Mouse (Mus musculus): ENCODE results near the gene Itpr1.

Gene Itpr1

GRCm38 (mm10) chr6:108239056-108239455 lies 26.2 kb downstream of the Itpr1 start:
- in situ Hi-C loops (cut with MboI; ENCODE audit: low sequenced_read_pairs), result no loop called here

- in situ Hi-C loops (cut with MboI; ENCODE audit: low sequenced_read_pairs), result no loop called here
Measured at GRCm38 (mm10) chr6:108240004-108240403, 27.1 kb downstream of the Itpr1 start.

- in situ Hi-C loops (cut with MboI; ENCODE audit: low sequenced_read_pairs), result no loop called here
Measured at GRCm38 (mm10) chr6:108240754-108241153, 27.9 kb downstream of the Itpr1 start.

- in situ Hi-C loops (cut with MboI; ENCODE audit: low sequenced_read_pairs), result no loop called here
Measured at GRCm38 (mm10) chr6:108244571-108244970, 31.7 kb downstream of the Itpr1 start.

DNA sequence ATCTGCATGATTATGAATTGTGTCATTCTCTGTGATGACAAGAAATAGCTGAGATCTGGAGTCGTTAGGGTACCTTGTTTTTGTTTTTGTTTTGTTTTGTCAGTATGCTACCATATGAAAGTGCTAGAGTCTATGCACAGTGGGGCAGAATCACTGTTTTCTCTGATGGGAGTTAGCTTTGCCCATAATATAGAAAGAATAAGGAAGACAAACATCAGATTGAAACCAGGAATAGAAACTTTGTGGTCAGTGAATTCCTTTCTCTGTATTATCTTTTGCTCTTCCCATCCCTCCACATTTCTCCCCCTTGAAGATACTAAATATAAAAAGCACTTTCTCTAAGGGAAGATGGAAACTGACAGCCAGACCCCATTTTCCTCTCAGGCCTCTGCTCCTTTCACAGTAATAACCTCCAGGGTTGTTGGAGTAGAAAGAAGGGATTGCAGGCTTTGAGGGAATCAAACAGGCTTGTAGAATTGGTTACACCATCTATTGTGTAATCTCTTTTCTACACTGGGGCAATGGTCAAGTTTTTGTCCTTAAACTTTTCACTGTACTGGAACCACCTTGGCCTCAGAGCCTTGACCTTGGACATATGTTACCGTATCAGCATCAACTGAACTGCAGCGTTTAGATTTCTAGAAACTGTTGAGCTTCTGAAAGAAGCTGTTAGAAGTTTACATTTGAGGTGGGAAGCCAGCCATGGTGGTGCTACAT lies 33.6 kb downstream of the Itpr1 start:
- in situ Hi-C loops (cut with MboI; ENCODE audit: low sequenced_read_pairs), result no loop called here

DNA sequence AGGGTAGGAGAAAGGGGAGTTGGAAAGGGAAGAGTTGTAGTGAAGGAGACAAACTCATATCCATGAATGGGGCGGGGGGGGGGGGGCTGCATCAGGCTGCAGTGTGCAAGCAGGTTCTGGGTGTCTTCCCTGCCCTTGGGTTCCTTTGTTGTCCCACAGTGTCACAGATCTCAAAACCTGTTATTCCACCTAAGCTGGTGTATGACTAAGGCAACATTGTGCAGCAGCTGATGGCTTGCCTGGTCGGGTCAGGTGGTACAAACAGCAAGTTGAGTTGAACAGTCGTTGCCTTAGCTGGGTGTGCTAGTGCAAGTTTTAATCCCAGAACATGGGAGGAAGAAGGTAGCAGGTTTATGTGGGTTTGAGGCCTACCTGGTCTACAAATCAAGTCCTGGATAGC lies 34.3 kb downstream of the Itpr1 start:
- in situ Hi-C loops (cut with MboI; ENCODE audit: low sequenced_read_pairs), result no loop called here

GRCm38 (mm10) chr6:108248519-108248918 lies 35.6 kb downstream of the Itpr1 start:
- in situ Hi-C loops (cut with MboI; ENCODE audit: low sequenced_read_pairs), result no loop called here

DNA sequence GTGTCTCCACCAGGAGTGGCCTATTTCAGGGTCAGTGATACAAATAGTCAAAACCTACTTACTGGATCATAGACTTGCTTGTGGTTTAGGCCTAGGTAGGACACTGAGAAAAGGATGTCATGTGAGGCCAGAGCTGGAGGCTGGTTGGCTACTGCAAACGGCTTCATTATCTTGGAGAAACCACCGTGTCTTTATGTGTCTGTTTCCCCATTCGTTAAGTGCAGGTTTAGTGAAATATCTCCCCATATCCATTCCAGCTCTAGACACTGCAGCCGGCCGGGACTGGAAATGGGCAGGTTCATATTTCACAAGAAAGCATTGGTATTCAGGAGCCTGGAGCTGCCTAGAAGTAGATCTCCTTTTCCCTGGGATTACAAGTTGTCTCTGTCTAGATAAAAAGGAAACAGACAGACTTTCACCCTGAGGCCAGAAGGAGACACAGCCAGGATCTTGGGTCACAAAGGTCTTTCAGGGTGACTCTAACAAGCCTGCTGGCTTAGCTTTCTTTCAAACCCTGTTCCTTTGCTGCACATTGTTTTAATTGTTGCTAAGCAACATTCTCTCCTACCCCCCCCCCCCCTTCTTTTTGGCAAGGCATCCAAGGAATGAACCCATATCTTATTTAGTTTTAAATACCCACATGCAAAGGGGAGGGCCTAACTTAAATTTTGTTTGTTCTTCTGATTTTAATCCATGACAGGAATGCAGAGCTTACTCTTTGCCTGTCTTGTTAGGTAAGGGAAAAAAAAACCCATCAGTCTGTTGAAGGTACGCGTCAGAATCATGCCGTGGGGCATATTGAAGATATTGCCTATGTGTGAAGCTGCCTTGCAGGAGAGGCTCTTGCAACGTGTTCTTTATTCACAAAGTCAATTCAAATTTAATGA lies 36.4 kb downstream of the Itpr1 start:
- in situ Hi-C loops (cut with MboI; ENCODE audit: low sequenced_read_pairs), result no loop called here

DNA sequence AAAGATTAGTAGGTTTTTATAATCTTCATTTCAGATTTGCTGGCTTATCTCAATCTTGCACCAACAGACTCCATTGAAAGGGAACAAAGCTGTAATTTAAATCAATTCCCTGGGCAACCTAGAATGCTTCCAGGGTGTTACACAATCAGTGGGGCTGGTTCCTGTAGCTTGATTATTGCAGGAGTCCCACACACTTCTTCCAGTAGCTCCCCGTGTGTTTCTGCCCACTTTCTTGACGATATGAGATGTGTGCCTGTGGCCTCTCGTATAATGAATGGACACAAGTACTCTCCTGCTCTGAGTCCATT lies 37.0 kb downstream of the Itpr1 start:
- in situ Hi-C loops (cut with MboI; ENCODE audit: low sequenced_read_pairs), result no loop called here

DNA sequence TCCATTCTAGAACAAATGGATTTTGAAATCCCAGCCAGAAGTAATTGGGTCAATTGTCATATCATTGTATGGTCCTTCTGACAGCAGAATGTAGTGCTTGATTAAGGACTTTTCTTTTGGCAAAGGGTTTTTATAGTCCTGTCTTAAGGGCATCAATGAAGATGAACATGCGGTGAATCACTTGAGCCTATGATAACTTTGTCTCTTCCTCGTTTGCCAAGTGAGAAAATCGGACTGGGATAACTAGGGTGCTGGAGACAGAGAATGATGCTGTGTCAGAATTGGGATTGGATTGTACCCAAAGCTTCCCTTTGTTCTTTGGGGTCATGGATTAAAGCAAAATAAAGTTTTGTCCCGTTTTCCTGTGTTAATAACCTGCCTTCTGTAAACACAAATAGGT lies 37.5 kb downstream of the Itpr1 start:
- in situ Hi-C loops (cut with MboI; ENCODE audit: low sequenced_read_pairs), result no loop called here

DNA sequence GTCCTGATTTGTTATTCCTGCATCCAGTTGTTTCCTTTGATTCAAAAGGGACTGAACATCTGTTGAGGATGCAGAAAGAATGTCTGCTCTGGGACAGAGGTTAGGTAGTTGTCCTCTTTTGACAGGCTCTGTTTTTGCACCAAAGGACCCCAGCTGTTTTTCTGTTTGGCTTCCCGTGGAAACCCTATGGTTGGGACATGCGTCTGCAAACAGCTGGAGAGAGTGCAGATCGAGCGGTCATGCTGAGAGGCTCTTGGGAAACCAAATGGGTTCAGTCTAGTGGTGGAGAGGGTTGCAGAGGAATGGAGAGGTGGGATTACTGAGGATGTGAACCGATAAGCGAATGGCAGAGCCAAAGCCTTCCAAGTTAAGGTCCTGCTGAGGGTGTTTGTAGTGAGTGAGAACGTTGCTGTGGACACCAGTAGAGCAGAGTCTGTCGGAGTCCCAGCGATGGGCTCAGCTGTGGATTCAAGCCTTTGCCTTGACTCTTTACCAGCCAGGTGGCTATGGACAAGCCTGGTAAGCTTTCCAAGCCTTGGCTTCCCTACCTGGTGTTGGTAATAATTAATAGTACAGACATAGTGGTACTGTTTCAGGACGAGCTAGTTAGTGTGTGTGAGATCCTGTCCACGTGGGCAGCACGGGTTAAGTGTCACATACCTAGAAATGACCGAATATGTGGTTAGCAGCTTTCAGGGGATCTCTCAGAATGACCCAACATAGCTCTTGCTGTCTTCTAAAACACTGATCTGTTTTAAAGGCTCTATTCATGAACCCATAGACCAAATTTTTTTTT lies 39.9 kb downstream of the Itpr1 start:
- in situ Hi-C loops (cut with MboI; ENCODE audit: low sequenced_read_pairs), result no loop called here

- in situ Hi-C loops (cut with MboI; ENCODE audit: low sequenced_read_pairs), result no loop called here
Measured at GRCm38 (mm10) chr6:108254132-108255064, 41.5 kb downstream of the Itpr1 start.

DNA sequence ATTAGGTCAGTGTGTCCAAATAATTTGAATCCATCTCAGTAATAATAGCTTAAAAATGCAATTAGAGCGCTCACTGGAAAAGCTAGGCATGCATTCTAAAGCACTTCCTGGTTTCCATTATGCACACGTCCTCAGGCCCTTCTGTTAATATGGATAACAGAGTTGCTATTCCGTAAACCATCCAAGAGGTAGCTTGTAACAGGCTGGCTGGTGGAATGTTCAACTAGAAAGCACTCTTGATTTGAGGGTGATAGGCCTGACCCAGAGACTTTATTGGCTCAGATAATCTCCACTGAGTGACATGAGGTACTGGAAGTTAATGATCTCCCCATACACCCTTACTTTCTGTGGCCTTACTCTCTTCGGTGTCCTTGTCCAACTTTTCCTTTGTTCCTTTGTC lies 43.0 kb downstream of the Itpr1 start:
- in situ Hi-C loops (cut with MboI; ENCODE audit: low sequenced_read_pairs), result no loop called here

- in situ Hi-C loops (cut with MboI; ENCODE audit: low sequenced_read_pairs), result no loop called here
Measured at GRCm38 (mm10) chr6:108257225-108257624, 44.3 kb downstream of the Itpr1 start.

DNA sequence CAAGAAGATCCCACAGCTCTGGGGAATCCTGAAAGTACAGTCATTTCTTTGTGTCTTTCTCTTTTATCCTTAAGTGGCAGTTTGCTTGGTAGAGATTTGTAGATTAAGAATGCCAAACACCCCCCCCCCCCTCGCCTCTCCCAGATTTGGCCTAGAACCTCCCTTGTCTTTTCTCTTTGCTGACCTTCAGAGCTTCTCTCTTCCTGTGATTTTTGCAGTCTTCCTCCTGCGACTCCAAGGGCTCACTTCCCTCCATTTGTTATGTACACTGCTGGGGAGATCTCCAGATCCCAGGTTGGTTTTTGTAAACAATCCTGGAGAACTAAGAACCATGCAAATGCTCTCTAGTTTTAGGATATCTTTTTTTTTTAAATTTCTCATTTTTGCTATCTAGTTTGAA lies 45.7 kb downstream of the Itpr1 start:
- in situ Hi-C loops (cut with MboI; ENCODE audit: low sequenced_read_pairs), result no loop called here

DNA sequence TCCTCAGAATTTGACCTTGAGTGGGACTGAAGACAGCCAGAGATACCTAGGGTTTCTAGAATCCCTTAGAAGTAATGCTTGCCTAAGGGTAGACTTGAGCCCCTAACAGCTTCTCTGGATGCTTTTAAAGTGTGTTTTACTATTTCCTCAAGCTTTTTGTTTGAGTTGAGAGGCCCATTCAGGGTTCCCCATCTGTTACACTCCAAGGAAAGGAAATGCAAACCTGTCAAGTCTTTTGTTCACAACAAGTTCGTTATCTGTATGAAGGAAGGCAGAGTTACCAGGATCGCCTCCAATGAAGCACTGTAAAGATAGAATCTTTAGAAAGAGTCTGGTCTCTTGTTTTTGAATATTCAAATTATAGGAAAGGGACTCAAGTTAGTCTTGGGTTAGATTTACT lies 46.8 kb downstream of the Itpr1 start:
- in situ Hi-C loops (cut with MboI; ENCODE audit: low sequenced_read_pairs), result no loop called here

DNA sequence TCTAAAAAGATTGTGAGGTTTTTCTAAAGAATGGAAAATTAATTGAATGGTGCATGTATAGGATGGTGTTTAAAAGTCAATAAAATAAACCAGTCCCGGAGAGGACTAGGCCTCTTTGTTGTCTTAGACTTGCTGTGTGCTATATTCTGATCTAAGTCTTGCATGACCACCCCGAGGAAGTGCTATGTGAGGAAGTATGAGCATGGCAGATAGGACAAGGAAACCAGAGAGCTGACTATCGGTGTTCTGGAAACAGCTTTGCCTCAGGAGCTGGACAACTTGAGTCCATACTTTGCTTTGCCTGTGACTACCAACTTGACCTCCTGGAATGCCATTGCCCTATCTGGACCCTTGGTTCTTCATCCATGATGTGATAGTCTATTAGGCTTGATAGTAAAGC lies 48.6 kb downstream of the Itpr1 start:
- in situ Hi-C loops (cut with MboI; ENCODE audit: low sequenced_read_pairs), result no loop called here

- in situ Hi-C loops (cut with MboI; ENCODE audit: low sequenced_read_pairs), result no loop called here
Measured at GRCm38 (mm10) chr6:108264164-108264563, 51.3 kb downstream of the Itpr1 start.

- in situ Hi-C loops (cut with MboI; ENCODE audit: low sequenced_read_pairs), result no loop called here
Measured at GRCm38 (mm10) chr6:108273451-108273850, 60.6 kb downstream of the Itpr1 start.

- in situ Hi-C loops (cut with MboI; ENCODE audit: low sequenced_read_pairs), result no loop called here
Measured at GRCm38 (mm10) chr6:108274364-108275084, 61.6 kb downstream of the Itpr1 start.

All from CH12F3 (cell line).